Mouse (Mus musculus) adrenal gland, postnatal 36 days (tissue): ENCODE data around the gene Hspb11. TPM values are rescaled to one million over a fixed set of nuclear protein-coding genes. Genes with fewer than 3 reads are reported as not detected.
A peak's percentile ranks its signal among the peaks of the same experiment; 100 is the strongest.

Source experiments
- DNase-seq, 2 experiments: peaks; one replicate each; pipeline ENCODE4 v3.0.0; 2021; ENCODE audit warnings: mixed read lengths in 1 of 2
- total RNA-seq, 2 experiments: library from RNA; stranded (reverse); gene quantifications; 2 replicates each; pipeline ENCODE4 v1.2.3; 2021

Hspb11 gene
- total RNA-seq, 2 experiments from 2014 or later = 15.8 to 26.7 TPM

DNA sequence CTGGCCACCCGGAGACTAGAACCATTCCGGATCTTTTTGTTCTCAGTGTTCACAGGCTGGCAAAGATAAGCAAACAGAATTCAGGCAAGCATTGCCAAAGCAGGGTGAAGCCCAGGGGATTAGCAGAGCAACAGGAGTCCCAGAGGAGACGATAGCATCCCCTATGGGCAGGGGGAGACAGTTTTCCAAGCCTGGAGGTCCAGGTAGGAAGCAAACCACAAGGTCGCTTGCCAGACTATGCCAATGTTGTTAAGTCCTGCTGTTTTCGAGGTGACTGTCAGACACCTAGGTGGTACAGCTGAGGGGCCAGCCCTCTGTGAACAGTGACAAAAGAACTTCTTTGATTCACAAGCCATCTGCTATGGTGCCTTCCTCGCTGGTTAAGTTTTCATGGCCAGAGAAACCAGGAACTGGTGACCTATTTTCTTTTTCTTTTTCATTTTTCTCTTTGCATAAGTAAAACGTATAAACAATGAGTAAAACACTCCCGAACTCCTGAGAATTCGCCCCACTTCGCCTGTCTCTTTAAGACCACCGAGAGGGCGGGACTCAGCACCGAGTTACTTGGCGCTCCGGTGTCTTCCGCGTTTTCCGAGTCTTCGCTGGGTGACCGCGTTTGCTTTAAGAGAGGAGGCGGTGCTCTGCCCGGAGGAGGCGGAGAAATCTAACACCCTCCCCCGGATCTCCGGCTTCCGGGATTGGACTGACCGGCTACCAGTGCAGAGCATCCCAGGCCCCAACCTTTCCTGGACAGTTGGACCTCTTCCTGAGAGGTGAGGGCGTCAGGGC is 60.5 kb downstream of the Hspb11 start, which contains the start of gene Yipf1:
Gene Yipf1, plus strand, starts transcription at position 674 of the 789 bp plus-strand sequence.
- DNase-seq = peak; percentile 94 to 95

DNA sequence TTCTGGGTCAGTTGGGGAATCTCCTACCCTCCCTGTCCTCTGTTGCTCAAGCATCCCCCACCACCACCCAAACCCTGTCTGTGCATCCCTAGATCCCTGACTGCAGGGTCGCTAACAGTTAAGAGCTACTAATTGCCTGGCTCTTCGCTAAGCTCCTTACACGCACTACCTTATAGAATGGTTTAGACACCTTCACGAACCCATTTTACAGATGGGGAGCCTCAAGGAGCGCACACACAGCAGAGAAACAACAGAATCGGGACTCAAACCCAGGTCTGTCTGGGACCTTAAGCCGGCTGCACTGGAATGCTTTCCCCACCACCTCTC is 61.0 kb downstream of the Hspb11 start:
- no peak for DNase-seq

DNA sequence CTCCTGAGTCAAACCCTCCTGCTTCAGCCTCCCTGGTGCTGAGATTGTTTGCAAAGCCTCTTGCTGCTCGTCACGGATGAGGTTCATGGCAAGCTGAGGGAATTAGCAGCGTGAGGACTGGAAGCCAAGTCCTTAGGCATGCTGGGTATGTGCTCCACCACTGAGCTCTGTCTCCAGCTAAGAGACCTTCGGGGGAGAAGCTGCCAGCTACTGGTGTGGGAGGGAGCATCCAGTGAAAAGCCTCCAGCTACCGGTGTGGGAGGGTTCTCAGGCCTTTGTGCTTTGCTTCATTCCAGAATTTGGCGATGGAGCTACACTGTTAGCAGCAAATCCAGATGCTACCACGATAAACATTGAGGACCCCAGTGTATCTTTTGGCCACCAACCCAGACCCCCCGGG is 65.3 kb downstream of the Hspb11 start:
- DNase-seq = no peak

GRCm38 (mm10) chr4:107321041-107321440 is 67.6 kb downstream of the Hspb11 start:
- DNase-seq = no peak

DNA sequence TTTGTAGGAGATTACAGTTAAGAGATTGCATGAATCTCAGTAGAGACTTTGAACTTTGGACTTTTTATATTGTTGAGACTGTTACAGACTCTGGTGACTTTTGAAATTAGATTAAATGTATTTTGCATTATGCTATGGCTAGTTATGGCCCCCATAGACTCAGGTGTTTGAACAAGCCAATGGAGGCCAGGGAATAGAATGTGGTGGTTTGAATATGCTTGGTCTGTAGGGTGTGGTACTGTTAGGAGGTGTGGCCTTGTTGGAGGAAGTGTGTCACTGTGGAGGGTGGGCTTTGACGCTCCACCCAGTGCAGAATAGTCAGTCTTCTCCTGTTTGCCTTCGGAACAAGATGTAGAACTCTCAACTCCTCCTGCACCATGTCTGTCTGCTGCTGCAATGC is 69.7 kb downstream of the Hspb11 start:
- DNase-seq = no peak

DNA sequence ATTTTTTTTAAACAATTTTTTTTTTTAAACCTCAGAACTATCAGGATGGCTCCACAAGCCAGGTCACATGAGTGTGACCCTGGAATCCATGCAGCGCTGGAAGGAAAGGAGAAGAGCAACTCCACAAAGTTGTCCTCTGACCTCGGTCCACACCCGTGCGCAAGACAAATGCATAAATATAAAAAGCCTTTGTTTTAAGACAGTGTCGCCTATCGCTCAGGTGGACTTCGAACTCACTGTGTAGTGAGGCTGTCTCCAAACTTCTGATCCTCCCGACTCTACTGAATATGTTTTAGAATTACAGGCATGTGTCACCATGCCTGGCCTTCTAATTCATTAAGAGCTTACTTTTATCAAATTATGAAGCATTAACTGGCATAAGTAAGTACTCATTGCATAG is 75.1 kb downstream of the Hspb11 start:
- no peak for DNase-seq

Other genes with a start within 250 kb of the Hspb11 start
- 100 to 1,000 TPM in 1 of 2 experiments, 10 to 100 TPM in 1; 99.7 to 102 TPM for gene Mrpl37, start 186.7 kb upstream of the Hspb11 start, total RNA-seq
- 10 to 100 TPM; 21.2 to 25.4 TPM for gene Cyb5rl, start 186.6 kb upstream of the Hspb11 start, total RNA-seq
- gene Cdcp2, start 156.7 kb upstream of the Hspb11 start, total RNA-seq = not detected
- 100 to 1,000 TPM; 345 to 431 TPM for gene Tmem59, start 75.2 kb upstream of the Hspb11 start, total RNA-seq
- 10 to 100 TPM; 20.2 to 27.3 TPM for gene Tceanc2, start 74.5 kb upstream of the Hspb11 start, total RNA-seq
- gene Ldlrad1, start 44.4 kb upstream of the Hspb11 start, total RNA-seq = not detected
- 10 to 100 TPM; 28.8 to 30.5 TPM for gene Lrrc42, start 61 bp upstream of the Hspb11 start, total RNA-seq
- gene Dio1, start 53.6 kb downstream of the Hspb11 start, total RNA-seq = not detected
- gene Yipf1, start 60.8 kb downstream of the Hspb11 start, total RNA-seq = 10 to 100 TPM; 56.4 to 90.9 TPM
- 10 to 100 TPM in 1 of 2 experiments, 1 to 10 TPM in 1; 9.5 to 12.4 TPM for gene Ndc1, start 114.2 kb downstream of the Hspb11 start, total RNA-seq
- gene Glis1, start 181.0 kb downstream of the Hspb11 start, total RNA-seq = under 1 TPM; 0.43 to 0.93 TPM